Comparison of ENCODE assay signal across 8 mouse cellular contexts in the genomic region with DNA sequence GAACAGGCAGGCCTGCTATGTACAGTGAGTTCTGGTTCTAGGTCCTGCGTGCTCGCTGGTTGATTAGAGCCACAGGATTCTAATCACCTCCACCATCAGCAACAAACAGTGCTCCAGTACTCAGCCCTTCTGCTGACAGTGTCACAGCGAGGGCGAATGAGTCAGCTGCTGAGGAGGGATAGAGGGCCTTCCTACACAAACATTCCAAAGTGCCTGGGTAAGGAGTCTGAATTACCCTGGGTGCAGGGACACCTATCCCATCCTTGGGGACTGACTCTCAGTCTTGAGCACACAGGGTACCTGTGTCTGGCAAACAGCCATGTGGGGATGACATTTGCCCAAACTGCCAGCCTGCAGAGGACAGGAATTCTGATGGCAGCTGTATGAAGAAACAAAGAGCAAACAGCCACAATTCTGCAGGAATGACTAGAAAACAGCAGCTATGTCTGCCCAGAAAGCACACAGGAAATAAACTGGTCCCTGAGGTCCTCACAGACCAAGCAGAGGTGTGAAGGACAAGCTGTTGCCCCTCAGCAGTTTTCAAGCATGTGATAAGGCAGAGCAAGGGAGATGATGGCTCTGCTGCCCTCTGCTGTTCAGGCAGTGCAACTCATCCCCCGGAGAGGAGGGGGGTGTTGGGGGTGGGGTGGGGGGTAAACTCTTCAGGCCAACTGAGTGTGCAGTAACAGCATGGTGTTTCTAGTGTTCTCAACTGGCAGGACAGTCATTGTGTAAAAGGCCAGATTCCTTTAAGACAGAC.
DNase-seq lines count a peak whose midpoint lies in the region; ATAC-seq lines count a peak whose summit lies in the region.

No protein-coding gene starts in this region.

- no peaks in the 10 kb centered on the region for H3K4me1 ChIP-seq in intestine, embryonic 16.5 days (ENCODE audit: control insufficient read depth, insufficient read depth, low read length)
- H3K4me1 ChIP-seq in stomach, embryonic 15.5 days: peaks cover 13% of the 10 kb centered on the region; the same call in 1 of the 2 replicates

- H3K27ac ChIP-seq in intestine, embryonic 16.5 days (ENCODE audit: low read length): no peak overlapping the region
- no peak overlapping the region for H3K27ac ChIP-seq in stomach, embryonic 15.5 days

- no peak overlapping the region for H3K9ac ChIP-seq in intestine, embryonic 16.5 days (ENCODE audit: low read depth, low read length)
- H3K9ac ChIP-seq in stomach, embryonic 15.5 days: no peak overlapping the region

- no peaks in the 10 kb centered on the region for H3K27me3 ChIP-seq in intestine, embryonic 16.5 days (replicated peaks; ENCODE audit: control insufficient read depth, insufficient read depth, low read length)
- H3K27me3 ChIP-seq in stomach, embryonic 15.5 days (replicated peaks): no peaks in the 10 kb centered on the region

- H3K36me3 ChIP-seq in intestine, embryonic 16.5 days (ENCODE audit: control insufficient read depth, insufficient read depth, low read length): peaks cover 2% of the 10 kb centered on the region; the same call in 1 of the 2 replicates
- 0 out of 2 replicates have a peak, but pooled peaks cover 3% of the 10 kb centered on the region for H3K36me3 ChIP-seq in stomach, embryonic 15.5 days

- H3K9me3 ChIP-seq in intestine, embryonic 16.5 days (ENCODE audit: control insufficient read depth, low read length): no peaks in the 10 kb centered on the region
- H3K9me3 ChIP-seq in stomach, embryonic 15.5 days: no peaks in the 10 kb centered on the region

- no peak overlapping the region for H3K4me3 ChIP-seq in intestine, embryonic 16.5 days (ENCODE audit: low read length)
- no peak overlapping the region for H3K4me3 ChIP-seq in stomach, embryonic 15.5 days (replicated peaks)

- DNase-seq in heart, adult 11 months: peak; percentile 97
- no peak for DNase-seq in heart, adult 8-10 months (ENCODE audit: low spot score)
- DNase-seq in B cell, adult 2 months: peak; percentile 67 to 71
- DNase-seq in adrenal gland, adult (ENCODE audit: inconsistent age in 2 of 2, low spot score in 1 of 2): peak; percentile 79 to 85
- peak; percentile 49 for DNase-seq in embryo, embryonic 9.5 days (ENCODE audit: extremely low spot score)
- DNase-seq in lung, postnatal 4 days: peak; percentile 59 to 75

- no peak overlapping the region for H3K4me2 ChIP-seq in intestine, embryonic 16.5 days (ENCODE audit: low read depth, low read length)
- no peak overlapping the region for H3K4me2 ChIP-seq in stomach, embryonic 15.5 days

- WGBS in intestine, embryonic 16.5 days: 50% methylated on average over 5 of the region's 5 CpGs
- 39% methylated on average over 5 of the region's 5 CpGs for WGBS in stomach, embryonic 15.5 days

- ATAC-seq in intestine, embryonic 16.5 days: peak; percentile 72
- ATAC-seq in stomach, embryonic 15.5 days (ENCODE audit: insufficient read depth, low FRiP score, low read depth): peak; percentile 40; the same call in 1 of the 2 replicates
